Mouse (Mus musculus): ENCODE measurements at regions not wholly inside any gene's neighbourhood (a gene's known extent, or its start where the extent isn't known, plus 50 kb on each side); places are given as distances from the start of the nearest gene placed in this dataset.
"Not testable (repeated sequence)": the region's sequence is repeated elsewhere in the genome, so short reads cannot be mapped to it uniquely, and the experiment has no call there.

DNA sequence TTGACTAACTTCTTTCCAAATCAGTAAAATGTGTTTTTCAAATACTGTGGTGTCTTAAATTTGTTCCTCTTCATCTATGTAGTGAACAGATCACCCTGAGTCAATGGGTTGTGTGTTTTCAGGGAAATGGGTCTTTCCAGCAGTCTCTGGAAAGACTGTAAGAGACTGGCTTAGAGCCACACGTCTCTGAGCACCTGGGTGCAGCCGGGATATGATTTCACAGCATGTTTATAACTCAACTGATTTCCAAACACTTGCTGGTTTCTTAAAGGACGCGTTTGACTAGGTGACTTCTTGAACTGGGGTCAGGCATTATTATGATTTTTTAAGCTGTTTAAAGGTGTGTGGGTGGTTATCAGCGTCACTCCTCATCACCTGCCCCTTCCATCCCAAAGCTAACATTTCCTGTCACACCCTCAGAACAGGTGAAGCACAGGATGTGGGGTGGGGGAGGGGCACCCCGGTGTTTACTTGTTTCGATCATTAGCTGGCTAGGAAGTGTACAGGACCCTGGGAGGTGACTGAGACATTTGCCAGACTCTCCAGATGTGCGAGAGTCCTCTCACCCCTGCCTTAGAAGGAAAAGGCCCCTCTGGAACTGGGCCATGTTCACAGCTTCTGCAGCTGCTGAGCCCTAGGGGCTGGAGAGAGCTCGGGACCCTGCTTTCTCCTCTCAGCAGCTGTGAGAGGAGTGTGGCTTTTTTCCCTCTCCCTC lies 229.8 kb downstream of the Cd109 start:
- Histone ChIP-seq H3K9me3 (replicated peaks; ENCODE audit: control insufficient read depth, insufficient read depth, low read length, poor library complexity, severe bottlenecking) (no peaks in the 10 kb centered on the region), H3K27ac (ENCODE audit: insufficient read depth, low read length) (no peak overlapping the region), H3K9ac (ENCODE audit: low read depth, poor library complexity, severe bottlenecking) (no peak overlapping the region), H3K36me3 (ENCODE audit: control insufficient read depth, insufficient read depth, low read length, poor library complexity, severe bottlenecking) (no peaks in the 10 kb centered on the region), H3K4me3 (ENCODE audit: low read depth, low read length) (no peak overlapping the region), H3K27me3 (ENCODE audit: control insufficient read depth, insufficient read depth, low read length, poor library complexity, severe bottlenecking) (no peaks in the 10 kb centered on the region), H3K4me1 (ENCODE audit: control insufficient read depth, insufficient read depth, low read length) (peaks cover 3% of the 10 kb centered on the region)
- TF ChIP-seq POLR2A (IDR thresholded peaks at IDR 0.05; ENCODE audit: insufficient read depth, low read length) (no peak), EP300 (IDR thresholded peaks at IDR 0.05; ENCODE audit: insufficient read depth, low read depth, low read length) (0 out of 2 replicates have a peak, but pooled peaks have one; percentile 44), CTCF (IDR thresholded peaks at IDR 0.05; ENCODE audit: low read depth, low read length) (no peak)

DNA sequence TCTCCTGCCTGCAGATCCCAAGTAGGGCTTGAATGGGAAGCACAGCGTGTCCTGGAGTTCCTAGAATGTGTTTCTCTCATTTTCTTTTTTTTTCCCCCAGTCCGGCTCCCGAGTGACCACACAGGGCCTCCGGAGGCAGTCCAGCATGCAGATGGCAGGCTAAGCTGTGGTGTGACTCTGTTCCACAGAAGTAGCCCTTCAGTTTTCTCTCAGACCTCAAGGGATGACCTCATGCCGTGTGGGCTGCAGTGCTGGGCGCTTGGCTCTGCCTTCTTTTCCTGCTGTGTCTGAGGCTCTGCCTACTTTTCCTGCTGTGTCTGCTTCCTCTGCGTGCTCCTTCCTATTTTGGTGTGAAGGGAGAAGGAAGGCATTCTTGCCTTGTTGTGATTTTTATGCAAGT lies 230.8 kb downstream of the Cd109 start:
- H3K4me1 ChIP-seq (ENCODE audit: control insufficient read depth, insufficient read depth, low read length): peaks cover 3% of the 10 kb centered on the region
- H3K4me3 ChIP-seq (ENCODE audit: low read depth, low read length): no peak overlapping the region
- no peak for TF ChIP-seq EP300 (IDR thresholded peaks at IDR 0.05; ENCODE audit: insufficient read depth, low read depth, low read length)
- TF ChIP-seq CTCF (IDR thresholded peaks at IDR 0.05; ENCODE audit: low read depth, low read length): no peak
- no peak for TF ChIP-seq POLR2A (IDR thresholded peaks at IDR 0.05; ENCODE audit: insufficient read depth, low read length)
- H3K27ac ChIP-seq (ENCODE audit: insufficient read depth, low read length): no peak overlapping the region
- no peaks in the 10 kb centered on the region for H3K27me3 ChIP-seq (ENCODE audit: control insufficient read depth, insufficient read depth, low read length, poor library complexity, severe bottlenecking)
- H3K9ac ChIP-seq (ENCODE audit: low read depth, poor library complexity, severe bottlenecking): no peak overlapping the region
- no peaks in the 10 kb centered on the region for H3K9me3 ChIP-seq (replicated peaks; ENCODE audit: control insufficient read depth, insufficient read depth, low read length, poor library complexity, severe bottlenecking)
- no peaks in the 10 kb centered on the region for H3K36me3 ChIP-seq (ENCODE audit: control insufficient read depth, insufficient read depth, low read length, poor library complexity, severe bottlenecking)

DNA sequence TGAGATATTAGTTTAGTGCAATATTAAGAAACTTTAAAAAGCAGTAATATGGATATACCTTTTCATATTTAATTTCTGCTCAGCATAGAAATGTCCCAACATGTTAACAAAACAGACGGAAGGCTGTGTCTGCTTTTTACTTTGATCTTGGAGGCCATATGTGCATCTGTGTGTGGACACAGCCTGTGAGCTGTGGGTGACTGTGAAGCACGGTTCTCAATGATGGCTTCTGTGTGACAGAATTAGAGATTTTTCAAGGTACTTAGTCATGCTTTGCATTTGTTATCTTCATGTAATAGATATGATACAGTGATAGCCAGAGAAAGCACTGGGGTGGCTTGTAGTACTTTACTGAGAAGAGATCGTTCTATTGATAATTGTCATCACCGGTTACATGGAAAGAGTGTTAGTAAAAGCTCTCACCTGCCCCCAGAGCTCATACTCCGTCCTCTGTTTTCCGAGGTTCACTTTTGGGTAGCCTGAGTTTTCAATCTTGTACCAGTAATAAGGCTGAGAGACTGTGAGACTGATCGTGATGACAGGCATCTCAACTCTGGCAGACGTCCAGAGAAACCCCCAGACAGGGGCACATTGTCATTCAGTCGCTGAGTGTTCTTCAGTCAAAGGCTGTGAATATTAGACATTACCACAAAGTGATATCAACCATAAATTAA lies 232.7 kb downstream of the Cd109 start:
- H3K4me3 ChIP-seq (ENCODE audit: low read depth, low read length): no peak overlapping the region
- TF ChIP-seq POLR2A (IDR thresholded peaks at IDR 0.05; ENCODE audit: insufficient read depth, low read length) (no peak), CTCF (IDR thresholded peaks at IDR 0.05; ENCODE audit: low read depth, low read length) (no peak), EP300 (IDR thresholded peaks at IDR 0.05; ENCODE audit: insufficient read depth, low read depth, low read length) (no peak)
- H3K36me3 ChIP-seq (ENCODE audit: control insufficient read depth, insufficient read depth, low read length, poor library complexity, severe bottlenecking): no peaks in the 10 kb centered on the region
- peaks cover 3% of the 10 kb centered on the region for H3K4me1 ChIP-seq (ENCODE audit: control insufficient read depth, insufficient read depth, low read length)
- H3K27ac ChIP-seq (ENCODE audit: insufficient read depth, low read length): no peak overlapping the region
- H3K9me3 ChIP-seq (replicated peaks; ENCODE audit: control insufficient read depth, insufficient read depth, low read length, poor library complexity, severe bottlenecking): no peaks in the 10 kb centered on the region
- no peak overlapping the region for H3K9ac ChIP-seq (ENCODE audit: low read depth, poor library complexity, severe bottlenecking)
- H3K27me3 ChIP-seq (ENCODE audit: control insufficient read depth, insufficient read depth, low read length, poor library complexity, severe bottlenecking): no peaks in the 10 kb centered on the region

DNA sequence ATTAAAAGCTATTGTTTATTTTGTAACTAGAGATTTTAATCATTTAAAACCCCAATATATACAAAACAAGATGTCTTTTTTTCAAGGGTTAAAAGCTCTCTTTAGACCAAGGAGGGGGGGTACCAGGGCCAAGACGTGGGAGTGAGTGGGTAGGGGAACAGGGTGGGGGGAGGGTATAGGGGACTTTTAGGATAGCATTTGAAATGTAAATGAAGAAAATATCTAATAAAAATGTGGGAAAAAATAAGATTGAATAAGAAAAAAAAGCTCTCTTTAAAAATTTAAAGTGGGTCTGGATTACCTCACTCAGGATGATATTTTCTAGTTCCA lies 233.2 kb downstream of the Cd109 start:
- not testable (repeated sequence) for H3K4me1 ChIP-seq (ENCODE audit: control insufficient read depth, insufficient read depth, low read length); H3K36me3 ChIP-seq (ENCODE audit: control insufficient read depth, insufficient read depth, low read length, poor library complexity, severe bottlenecking); H3K9me3 ChIP-seq (replicated peaks; ENCODE audit: control insufficient read depth, insufficient read depth, low read length, poor library complexity, severe bottlenecking); H3K4me3 ChIP-seq (ENCODE audit: low read depth, low read length); H3K27me3 ChIP-seq (ENCODE audit: control insufficient read depth, insufficient read depth, low read length, poor library complexity, severe bottlenecking); H3K27ac ChIP-seq (ENCODE audit: insufficient read depth, low read length); H3K9ac ChIP-seq (ENCODE audit: low read depth, poor library complexity, severe bottlenecking)

DNA sequence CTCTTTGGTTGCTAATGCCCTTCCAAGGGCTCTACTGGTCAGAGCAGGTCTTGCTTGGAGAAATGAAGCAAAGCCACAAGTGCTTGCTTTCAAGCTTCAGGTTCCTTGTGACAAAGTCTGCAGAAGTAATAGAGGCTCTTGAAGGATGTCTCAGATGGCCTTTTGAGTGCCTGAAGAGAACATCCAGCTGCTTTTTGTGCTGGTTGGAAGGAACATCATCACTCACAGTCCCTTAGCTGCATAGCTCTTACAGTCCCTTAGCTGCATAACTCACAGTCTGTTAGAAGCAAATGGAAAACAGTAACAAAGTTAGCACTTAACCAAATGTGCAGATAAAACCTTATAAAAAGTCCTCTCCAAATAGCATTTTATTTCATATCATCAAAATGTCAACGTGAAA lies 241.6 kb downstream of the Cd109 start:
- Histone ChIP-seq H3K27ac (ENCODE audit: insufficient read depth, low read length) (no peak overlapping the region), H3K4me1 (ENCODE audit: control insufficient read depth, insufficient read depth, low read length) (no peaks in the 10 kb centered on the region), H3K9ac (ENCODE audit: low read depth, poor library complexity, severe bottlenecking) (no peak overlapping the region), H3K9me3 (replicated peaks; ENCODE audit: control insufficient read depth, insufficient read depth, low read length, poor library complexity, severe bottlenecking) (0 out of 2 replicates have a peak, but pooled peaks cover 3% of the 10 kb centered on the region), H3K36me3 (ENCODE audit: control insufficient read depth, insufficient read depth, low read length, poor library complexity, severe bottlenecking) (no peaks in the 10 kb centered on the region), H3K27me3 (ENCODE audit: control insufficient read depth, insufficient read depth, low read length, poor library complexity, severe bottlenecking) (no peaks in the 10 kb centered on the region), H3K4me3 (ENCODE audit: low read depth, low read length) (no peak overlapping the region)
- TF ChIP-seq POLR2A (IDR thresholded peaks at IDR 0.05; ENCODE audit: insufficient read depth, low read length) (no peak), EP300 (IDR thresholded peaks at IDR 0.05; ENCODE audit: insufficient read depth, low read depth, low read length) (no peak), CTCF (IDR thresholded peaks at IDR 0.05; ENCODE audit: low read depth, low read length) (no peak)

DNA sequence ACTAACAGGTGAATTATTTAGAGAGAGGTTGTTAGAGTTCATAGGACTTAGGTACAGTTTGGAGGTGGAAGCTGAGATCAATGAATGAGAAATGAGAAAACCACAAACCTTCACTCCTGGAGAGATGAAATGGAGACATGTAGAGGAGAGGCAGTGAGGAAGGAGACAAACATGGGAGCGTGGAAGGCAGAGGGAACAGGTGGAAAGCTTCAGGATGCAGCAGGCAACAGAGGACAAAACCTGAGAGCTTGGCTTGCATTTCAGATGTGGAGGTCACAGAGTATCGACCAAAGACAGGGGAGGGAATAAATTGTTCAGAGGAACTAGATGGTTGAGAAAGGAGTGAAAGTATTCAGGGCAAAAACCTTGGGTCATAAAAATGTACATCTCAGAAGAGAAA lies 244.6 kb downstream of the Cd109 start:
- Histone ChIP-seq H3K4me1 (ENCODE audit: control insufficient read depth, insufficient read depth, low read length) (no peaks in the 10 kb centered on the region), H3K9ac (ENCODE audit: low read depth, poor library complexity, severe bottlenecking) (no peak overlapping the region), H3K27me3 (ENCODE audit: control insufficient read depth, insufficient read depth, low read length, poor library complexity, severe bottlenecking) (no peaks in the 10 kb centered on the region), H3K27ac (ENCODE audit: insufficient read depth, low read length) (no peak overlapping the region), H3K9me3 (replicated peaks; ENCODE audit: control insufficient read depth, insufficient read depth, low read length, poor library complexity, severe bottlenecking) (no peaks in the 10 kb centered on the region), H3K36me3 (ENCODE audit: control insufficient read depth, insufficient read depth, low read length, poor library complexity, severe bottlenecking) (no peaks in the 10 kb centered on the region), H3K4me3 (ENCODE audit: low read depth, low read length) (no peak overlapping the region)
- TF ChIP-seq POLR2A (IDR thresholded peaks at IDR 0.05; ENCODE audit: insufficient read depth, low read length) (no peak), CTCF (IDR thresholded peaks at IDR 0.05; ENCODE audit: low read depth, low read length) (no peak), EP300 (IDR thresholded peaks at IDR 0.05; ENCODE audit: insufficient read depth, low read depth, low read length) (no peak)

Data from ES-Bruce4 (cell line).